Mouse (Mus musculus) heart, postnatal 14 days (tissue): Measurements from ENCODE around the gene Ddx42. TPM values are rescaled to one million over a fixed set of nuclear protein-coding genes. Genes with fewer than 3 reads are reported as not detected.
"Not testable (repeated sequence)": the region's sequence is repeated elsewhere in the genome, so short reads cannot be mapped to it uniquely, and the experiment has no call there.

Experiments used
- DNase-seq, 2 experiments: peaks; one replicate each; pipeline ENCODE4 v3.0.0; 2021 to 2022
- intact Hi-C: fragments of 180-260 bp; cut with DNase I; formaldehyde crosslinking; loops from one replicate; pipeline ENCODE4 v1.15.1; 2025
- total RNA-seq, 2 experiments: library from RNA; stranded (reverse); gene quantifications; 2 replicates each; pipeline ENCODE4 v1.2.3; 2021

The Ddx42 gene
- total RNA-seq, 2 experiments from 2014 or later = 29.2 to 30.0 TPM

GRCm38 (mm10) chr11:106199997-106200396 lies 16.7 kb upstream of the Ddx42 start:
- intact Hi-C loops = loop anchor here (2.0 kb wide), 1 partner anchor 15 kb away; no protein-coding TSS in a partner anchor
- DNase-seq = not testable (repeated sequence)

- DNase-seq = no peak
- intact Hi-C loops = no loop called here
Measured at GRCm38 (mm10) chr11:106200756-106201155, 16.0 kb upstream of the Ddx42 start.

- intact Hi-C loops = no loop called here
- DNase-seq = no peak
Measured at GRCm38 (mm10) chr11:106201337-106202122, 15.2 kb upstream of the Ddx42 start.

- DNase-seq = no peak
- intact Hi-C loops = no loop called here
Measured at GRCm38 (mm10) chr11:106202123-106202465, 14.6 kb upstream of the Ddx42 start, which contains the start of gene Strada. Gene Strada (minus strand): TSS chr11:106202168.

GRCm38 (mm10) chr11:106212771-106213170 lies 4.0 kb upstream of the Ddx42 start:
- DNase-seq = peak; percentile 11 to 34
- intact Hi-C loops = no loop called here

- intact Hi-C loops = loop anchor here (2.0 to 5.0 kb wide), 2 partner anchors 16 to 57 kb away; partner anchors contain the start of gene Smarcd2
- no peak for DNase-seq
Measured at GRCm38 (mm10) chr11:106214856-106215255, 1.9 kb upstream of the Ddx42 start.

- DNase-seq = no peak
- intact Hi-C loops = loop anchor here (2.0 to 5.0 kb wide), 2 partner anchors 17 to 57 kb away; partner anchors contain the start of gene Smarcd2
Measured at GRCm38 (mm10) chr11:106215450-106215859, 1.3 kb upstream of the Ddx42 start.

GRCm38 (mm10) chr11:106215927-106216729 lies 598 bp upstream of the Ddx42 start, which contains the start of gene Ccdc47:
Gene Ccdc47 (minus strand): TSS chr11:106216344.
- DNase-seq = peak; percentile 91 to 92
- intact Hi-C loops = loop anchor here (2.0 to 5.0 kb wide), 2 partner anchors 17 to 56 kb away; partner anchors contain the start of gene Smarcd2

- no peak for DNase-seq
- intact Hi-C loops = no loop called here
Measured at GRCm38 (mm10) chr11:106220603-106221002, 3.9 kb downstream of the Ddx42 start.

- DNase-seq, intact Hi-C loops: not testable (repeated sequence)
Measured at GRCm38 (mm10) chr11:106233978-106234377, 17.3 kb downstream of the Ddx42 start.

- intact Hi-C loops = no loop called here
- DNase-seq = no peak
Measured at GRCm38 (mm10) chr11:106246834-106247233, 30.1 kb downstream of the Ddx42 start.

- intact Hi-C loops = no loop called here
- no peak for DNase-seq
Measured at GRCm38 (mm10) chr11:106249326-106249725, 32.6 kb downstream of the Ddx42 start.

GRCm38 (mm10) chr11:106254767-106255166 lies 38.0 kb downstream of the Ddx42 start:
- intact Hi-C loops = no loop called here
- no peak for DNase-seq

GRCm38 (mm10) chr11:106255174-106255573 lies 38.4 kb downstream of the Ddx42 start:
- intact Hi-C loops = no loop called here
- DNase-seq = no peak

- intact Hi-C loops = loop anchor here (2.0 kb wide), 2 partner anchors 15 to 71 kb away; no protein-coding TSS in a partner anchor
Measured at GRCm38 (mm10) chr11:106255685-106256451, 39.1 kb downstream of the Ddx42 start, which contains the start of the genes Ftsj3 and Psmc5. Gene Ftsj3 (minus strand): TSS chr11:106256079. Gene Psmc5 (plus strand): TSS chr11:106256154.

GRCm38 (mm10) chr11:106256775-106257174 lies 40.0 kb downstream of the Ddx42 start:
- peak in 1 of 2 experiments; percentile 42 for DNase-seq
- intact Hi-C loops = loop anchor here (2.0 kb wide), 2 partner anchors 14 to 70 kb away; no protein-coding TSS in a partner anchor

More at GRCm38 (mm10) chr11:106255685-106256451, 39.1 kb downstream of the Ddx42 start, which contains the start of the genes Ftsj3 and Psmc5:
- peak; percentile 98 to 99 for DNase-seq

GRCm38 (mm10) chr11:106260826-106261450 lies 44.2 kb downstream of the Ddx42 start:
- intact Hi-C loops = no loop called here
- DNase-seq = no peak

- DNase-seq = no peak
- intact Hi-C loops = no loop called here
Measured at GRCm38 (mm10) chr11:106263963-106264362, 47.2 kb downstream of the Ddx42 start.

- intact Hi-C loops = no loop called here
- DNase-seq = no peak
Measured at GRCm38 (mm10) chr11:106264988-106265387, 48.3 kb downstream of the Ddx42 start.
